Mouse (Mus musculus) ovary, postnatal 36 days (tissue): ENCODE measurements at regions not wholly inside any gene's neighbourhood (a gene's known extent, or its start where the extent isn't known, plus 50 kb on each side); places are given as distances from the start of the nearest gene placed in this dataset.

Experiments used
- DNase-seq: peaks from one replicate; pipeline ENCODE4 v3.0.0; 2022; ENCODE audit warnings: low spot score, mixed read lengths

- no peak for DNase-seq
These were observed 162.3 kb upstream of the Hnrnpa3 start for GRCm38 (mm10) chr2:75496606-75497240.

- DNase-seq = no peak
These were observed 148.8 kb upstream of the Hnrnpa3 start for GRCm38 (mm10) chr2:75510223-75510622.

- no peak for DNase-seq
These were observed 146.5 kb upstream of the Hnrnpa3 start for GRCm38 (mm10) chr2:75512422-75513170.

GRCm38 (mm10) chr2:75514171-75514570 lies 144.9 kb upstream of the Hnrnpa3 start:
- DNase-seq = no peak

GRCm38 (mm10) chr2:75516223-75516622 lies 142.8 kb upstream of the Hnrnpa3 start:
- DNase-seq = no peak

GRCm38 (mm10) chr2:75517096-75517495 lies 142.0 kb upstream of the Hnrnpa3 start:
- DNase-seq = no peak

- no peak for DNase-seq
These were observed 140.5 kb upstream of the Hnrnpa3 start for GRCm38 (mm10) chr2:75518607-75519006.

GRCm38 (mm10) chr2:75525562-75525961 lies 133.5 kb upstream of the Hnrnpa3 start:
- DNase-seq = no peak

GRCm38 (mm10) chr2:75528706-75529105 lies 130.4 kb upstream of the Hnrnpa3 start:
- no peak for DNase-seq

GRCm38 (mm10) chr2:75538114-75538513 lies 120.9 kb upstream of the Hnrnpa3 start:
- DNase-seq = no peak

GRCm38 (mm10) chr2:75539726-75540125 lies 119.3 kb upstream of the Hnrnpa3 start:
- no peak for DNase-seq

GRCm38 (mm10) chr2:75542331-75542730 lies 116.7 kb upstream of the Hnrnpa3 start:
- DNase-seq = no peak

- DNase-seq = no peak
These were observed 116.3 kb upstream of the Hnrnpa3 start for GRCm38 (mm10) chr2:75542781-75543180.

- DNase-seq = no peak
These were observed 113.1 kb upstream of the Hnrnpa3 start for GRCm38 (mm10) chr2:75545971-75546370.

- no peak for DNase-seq
These were observed 103.4 kb upstream of the Hnrnpa3 start for GRCm38 (mm10) chr2:75555676-75556075.

- DNase-seq = no peak
These were observed 102.3 kb upstream of the Hnrnpa3 start for GRCm38 (mm10) chr2:75556744-75557143.

GRCm38 (mm10) chr2:75557392-75557791 lies 101.7 kb upstream of the Hnrnpa3 start:
- no peak for DNase-seq

GRCm38 (mm10) chr2:75559920-75560319 lies 99.1 kb upstream of the Hnrnpa3 start:
- DNase-seq = no peak

GRCm38 (mm10) chr2:75563253-75563913 lies 95.7 kb upstream of the Hnrnpa3 start:
- DNase-seq = no peak

- no peak for DNase-seq
These were observed 94.3 kb upstream of the Hnrnpa3 start for GRCm38 (mm10) chr2:75564809-75565208.

- no peak for DNase-seq
These were observed 91.9 kb upstream of the Hnrnpa3 start for GRCm38 (mm10) chr2:75567131-75567530.

GRCm38 (mm10) chr2:75569756-75570155 lies 89.3 kb upstream of the Hnrnpa3 start:
- no peak for DNase-seq

- no peak for DNase-seq
These were observed 88.8 kb upstream of the Hnrnpa3 start for GRCm38 (mm10) chr2:75570246-75570645.
